Mouse (Mus musculus) lung, postnatal 14 days (tissue): ENCODE data around the gene 1700037H04Rik.

ENCODE experiments used
- DNase-seq: peaks from one replicate; pipeline ENCODE4 v3.0.0; 2021

Gene 1700037H04Rik

GRCm38 (mm10) chr2:131178828-131179245, 19.0 kb upstream of the 1700037H04Rik start:
- no peak for DNase-seq

GRCm38 (mm10) chr2:131177932-131178331, 18.1 kb upstream of the 1700037H04Rik start:
- no peak for DNase-seq

- DNase-seq = peak; percentile 37
Measured at GRCm38 (mm10) chr2:131176491-131176890, 16.6 kb upstream of the 1700037H04Rik start.

- no peak for DNase-seq
Measured at GRCm38 (mm10) chr2:131175945-131176309, 16.0 kb upstream of the 1700037H04Rik start.

- no peak for DNase-seq
Measured at GRCm38 (mm10) chr2:131175286-131175944, 15.5 kb upstream of the 1700037H04Rik start.

- peak; percentile 60 for DNase-seq
Measured at GRCm38 (mm10) chr2:131174700-131175099, 14.8 kb upstream of the 1700037H04Rik start.

GRCm38 (mm10) chr2:131172322-131172721, 12.4 kb upstream of the 1700037H04Rik start:
- no peak for DNase-seq

GRCm38 (mm10) chr2:131171401-131172104, 11.7 kb upstream of the 1700037H04Rik start:
- peak; percentile 79 for DNase-seq

- DNase-seq = no peak
Measured at GRCm38 (mm10) chr2:131170936-131171335, 11.1 kb upstream of the 1700037H04Rik start.

- no peak for DNase-seq
Measured at GRCm38 (mm10) chr2:131168914-131169313, 9.0 kb upstream of the 1700037H04Rik start.

- no peak for DNase-seq
Measured at GRCm38 (mm10) chr2:131167984-131168383, 8.1 kb upstream of the 1700037H04Rik start.

- no peak for DNase-seq
Measured at GRCm38 (mm10) chr2:131166172-131166571, 6.3 kb upstream of the 1700037H04Rik start.

GRCm38 (mm10) chr2:131163924-131164323, 4.0 kb upstream of the 1700037H04Rik start:
- no peak for DNase-seq

- peak; percentile 42 for DNase-seq
Measured at GRCm38 (mm10) chr2:131160671-131161111, 810 bp upstream of the 1700037H04Rik start.

GRCm38 (mm10) chr2:131159491-131159910, 380 bp downstream of the 1700037H04Rik start:
- DNase-seq = peak; percentile 49

- no peak for DNase-seq
Measured at GRCm38 (mm10) chr2:131156987-131157386, 2.9 kb downstream of the 1700037H04Rik start.

- DNase-seq = no peak
Measured at GRCm38 (mm10) chr2:131154036-131154435, 5.8 kb downstream of the 1700037H04Rik start.

GRCm38 (mm10) chr2:131152166-131152730, 7.6 kb downstream of the 1700037H04Rik start:
- no peak for DNase-seq

- DNase-seq = no peak
Measured at GRCm38 (mm10) chr2:131149254-131149578, 10.7 kb downstream of the 1700037H04Rik start.

GRCm38 (mm10) chr2:131148353-131149253, 11.3 kb downstream of the 1700037H04Rik start:
- no peak for DNase-seq

- DNase-seq = no peak
Measured at GRCm38 (mm10) chr2:131147043-131147365, 12.9 kb downstream of the 1700037H04Rik start.

GRCm38 (mm10) chr2:131146193-131147042, 13.5 kb downstream of the 1700037H04Rik start:
- no peak for DNase-seq
